Mouse (Mus musculus): Measurements from ENCODE around the gene Unkl.
A peak's percentile ranks its signal among the peaks of the same experiment; 100 is the strongest.

DNA sequence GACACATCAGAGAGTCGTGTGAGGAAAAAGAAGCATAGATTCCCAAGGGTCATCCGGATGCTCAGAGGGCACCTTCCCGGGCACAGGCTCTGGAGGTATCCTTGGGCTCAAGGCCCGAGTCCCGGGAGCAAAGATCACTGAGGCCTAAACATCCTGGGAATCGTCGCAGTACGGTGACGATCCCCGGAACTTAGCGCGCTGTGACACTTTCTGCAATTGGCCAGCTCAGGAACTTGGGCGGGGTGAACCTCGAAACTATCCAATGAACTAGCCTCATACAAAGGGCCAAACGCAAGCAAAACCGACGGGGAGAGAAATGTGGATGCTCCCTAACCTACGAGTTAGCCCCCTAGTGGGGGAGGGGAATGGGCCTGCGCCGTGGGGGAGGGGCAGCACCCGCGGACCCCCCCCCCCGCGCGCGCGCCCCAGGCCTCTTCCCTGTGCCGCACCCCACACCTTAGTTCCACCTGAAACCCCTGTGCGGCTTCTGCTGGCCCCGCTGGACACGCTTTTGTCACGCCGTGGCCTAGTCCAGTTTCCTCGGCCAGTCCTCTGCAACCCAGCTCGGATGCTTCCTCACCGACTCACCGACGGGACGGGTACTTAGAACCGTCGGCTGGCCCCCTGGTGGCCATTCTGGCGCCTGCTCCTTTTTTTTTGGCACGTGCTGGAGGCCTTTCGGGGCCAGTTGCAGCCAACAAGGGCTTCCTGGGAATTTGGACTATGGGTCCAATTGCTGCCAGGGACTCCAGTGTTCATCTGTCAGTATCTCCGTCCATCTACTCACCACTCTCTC, 85.7 kb downstream of the Unkl start:
- peak; percentile 94 for TF ChIP-seq CTCF (IDR thresholded peaks at IDR 0.05; ENCODE audit: low read depth)
- no peak; the same call in 1 of the 2 replicates for TF ChIP-seq EP300 (IDR thresholded peaks at IDR 0.05; ENCODE audit: low read depth)

Measured in liver, embryonic 14.5 days (tissue).